Mouse (Mus musculus): Measurements from ENCODE around the gene Ntrk3. TPM values are rescaled to one million over a fixed set of nuclear protein-coding genes. Genes with fewer than 3 reads are reported as not detected.

Gene Ntrk3
- total RNA-seq, 2 experiments from 2014 or later = 26.7 to 52.1 TPM

- no peak for DNase-seq
Observed at GRCm38 (mm10) chr7:78220949-78221348, 516.9 kb downstream of the Ntrk3 start.

- peak; percentile 35 for DNase-seq
Observed at GRCm38 (mm10) chr7:78190931-78191653, 546.7 kb downstream of the Ntrk3 start.

GRCm38 (mm10) chr7:78185578-78185977 is 552.2 kb downstream of the Ntrk3 start:
- DNase-seq = no peak

GRCm38 (mm10) chr7:78183396-78183795 is 554.4 kb downstream of the Ntrk3 start:
- DNase-seq = no peak

- DNase-seq = no peak
Observed at GRCm38 (mm10) chr7:78179996-78180665, 557.7 kb downstream of the Ntrk3 start.

GRCm38 (mm10) chr7:78172267-78172955 is 565.4 kb downstream of the Ntrk3 start:
- DNase-seq = no peak

- no peak for DNase-seq
Observed at GRCm38 (mm10) chr7:78165466-78165865, 572.3 kb downstream of the Ntrk3 start.

- no peak for DNase-seq
Observed at GRCm38 (mm10) chr7:78157946-78158345, 579.9 kb downstream of the Ntrk3 start.

- no peak for DNase-seq
Observed at GRCm38 (mm10) chr7:78145251-78145650, 592.6 kb downstream of the Ntrk3 start.

- DNase-seq = no peak
Observed at GRCm38 (mm10) chr7:78144849-78145248, 593.0 kb downstream of the Ntrk3 start.

- DNase-seq = no peak
Observed at GRCm38 (mm10) chr7:78129966-78130365, 607.8 kb downstream of the Ntrk3 start.

Other genes with a start within 250 kb of the Ntrk3 start
- 10 to 100 TPM; 77.9 to 82.5 TPM for gene Mrps11, start 45.1 kb upstream of the Ntrk3 start, total RNA-seq (2021)
- 10 to 100 TPM; 44.0 to 46.5 TPM for gene Mrpl46, start 45.5 kb upstream of the Ntrk3 start, total RNA-seq (2021)
- 10 to 100 TPM; 12.2 to 14.2 TPM for gene Det1, start 109.3 kb upstream of the Ntrk3 start, total RNA-seq (2021)
- gene Aen, start 157.8 kb upstream of the Ntrk3 start, total RNA-seq (2021) = 10 to 100 TPM; 23.3 to 26.6 TPM
- 1 to 10 TPM; 6.5 to 8.8 TPM for gene Isg20, start 175.4 kb upstream of the Ntrk3 start, total RNA-seq (2021)